Mouse (Mus musculus) kidney, postnatal 4 days (tissue): ENCODE results near the gene Glt28d2.
"Not testable (repeated sequence)": the region's sequence is repeated elsewhere in the genome, so short reads cannot be mapped to it uniquely, and the experiment has no call there.

Experiments used
- DNase-seq, 2 experiments: peaks; one replicate each; pipeline ENCODE4 v3.0.0; 2021; ENCODE audit warnings: mixed read lengths in 2 of 2

Gene Glt28d2

GRCm38 (mm10) chr3:85887239-85887827 is at the start of gene Glt28d2, which contains the start of gene Gm37240:
Gene Glt28d2 (minus strand): TSS chr3:85887516.
Gene Gm37240 (minus strand): TSS chr3:85887518.
- peak; percentile 95 to 96 for DNase-seq

- DNase-seq, result no peak
Measured at GRCm38 (mm10) chr3:85933586-85933985, 46.3 kb upstream of the Glt28d2 start.

DNA sequence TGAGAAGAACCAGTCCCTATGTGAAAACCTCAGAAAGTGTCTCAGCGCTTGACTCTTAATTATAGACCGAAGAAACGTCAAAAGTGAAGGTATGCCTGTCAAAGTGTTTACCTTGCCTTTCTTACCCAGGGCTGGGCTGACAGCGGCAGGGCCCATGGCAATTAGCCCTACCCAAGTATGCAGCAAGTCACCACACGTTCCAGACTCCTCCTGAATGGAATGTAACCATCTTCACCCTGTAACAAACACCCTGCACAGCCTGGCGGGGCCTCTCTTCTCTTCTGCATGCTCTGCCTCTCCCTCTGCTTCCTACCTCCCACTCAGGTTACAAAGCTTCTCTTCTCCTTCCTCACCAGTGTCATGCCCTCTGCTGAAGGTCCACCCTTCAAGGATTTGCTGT is 44.5 kb upstream of the Glt28d2 start:
- DNase-seq, result no peak

DNA sequence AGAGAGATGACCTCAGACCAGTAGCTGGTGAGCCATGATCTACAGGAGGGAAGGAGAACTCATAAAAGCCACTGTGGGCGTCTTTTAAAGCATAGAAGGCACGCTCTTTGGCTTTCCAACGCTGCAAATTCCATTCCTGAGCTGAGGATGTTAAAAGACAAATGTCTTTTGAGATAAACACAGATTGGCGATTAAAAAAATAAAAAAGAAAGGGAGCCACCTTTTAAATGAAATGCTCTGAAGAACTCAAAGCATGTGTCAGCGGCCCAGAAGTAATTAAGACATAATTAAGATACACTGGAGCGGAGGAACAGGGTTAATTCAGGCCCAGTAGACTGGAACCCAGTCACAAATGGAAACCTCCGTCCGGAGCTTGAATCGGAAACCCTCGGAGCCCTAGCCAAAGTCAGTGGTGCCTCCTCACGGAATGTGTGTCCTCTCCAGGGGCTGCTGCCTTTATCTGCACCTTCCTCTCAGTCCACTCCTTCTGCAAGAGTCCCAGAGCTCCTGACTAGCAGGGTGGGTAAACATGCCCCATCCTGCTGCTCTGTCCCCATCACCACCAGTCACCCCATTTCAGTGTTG is 43.4 kb upstream of the Glt28d2 start:
- no peak for DNase-seq

DNA sequence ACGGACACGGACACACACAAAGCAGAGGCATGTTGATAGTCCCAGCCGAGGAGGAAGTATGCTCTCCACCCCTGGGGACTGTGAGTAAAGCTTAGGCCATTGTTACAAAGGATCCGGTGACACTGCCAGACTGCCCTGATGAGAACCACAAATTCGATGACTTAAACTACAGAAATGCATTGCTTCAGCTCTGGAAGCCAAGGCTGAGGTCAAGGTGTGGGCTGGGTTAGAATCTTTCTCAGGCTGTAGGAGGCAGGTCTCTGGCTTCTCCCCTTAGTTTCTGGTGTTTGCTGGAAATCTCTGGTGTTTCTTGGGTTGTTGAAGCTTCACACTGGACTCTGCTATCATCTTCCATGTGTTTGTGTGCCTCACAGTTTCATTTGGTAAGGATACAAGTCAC is 42.4 kb upstream of the Glt28d2 start:
- no peak for DNase-seq

DNA sequence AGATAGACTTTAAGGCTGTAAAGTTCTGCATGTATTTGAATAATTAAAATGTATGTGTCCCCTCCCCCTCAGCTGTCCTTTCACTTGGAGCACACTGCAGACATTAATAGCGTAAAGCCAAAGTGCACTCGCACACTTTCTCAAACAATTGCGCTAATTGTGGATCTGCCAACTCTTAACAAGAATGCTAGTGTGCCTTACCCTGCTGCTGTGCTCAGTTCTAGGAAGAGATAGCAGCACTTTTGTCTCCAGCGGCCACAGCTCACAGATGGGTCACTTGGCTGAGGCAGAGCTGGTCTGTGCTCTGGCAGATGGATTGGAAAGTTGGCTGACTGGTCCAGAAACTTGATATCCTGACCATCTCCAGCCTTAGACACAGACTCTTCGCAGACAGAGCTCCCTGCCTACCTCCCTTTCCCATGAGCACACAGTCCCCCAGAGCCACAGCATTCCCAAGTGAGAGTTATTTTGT is 40.9 kb upstream of the Glt28d2 start:
- no peak for DNase-seq

GRCm38 (mm10) chr3:85927296-85927695 is 40.0 kb upstream of the Glt28d2 start:
- no peak for DNase-seq

- DNase-seq, result peak; percentile 92 to 93
Measured at GRCm38 (mm10) chr3:85923954-85924945, 36.9 kb upstream of the Glt28d2 start.

GRCm38 (mm10) chr3:85923343-85923742 is 36.0 kb upstream of the Glt28d2 start:
- no peak for DNase-seq

- DNase-seq, result peak; percentile 75 to 80
Measured at GRCm38 (mm10) chr3:85922331-85922730, 35.0 kb upstream of the Glt28d2 start.

- DNase-seq, result not testable (repeated sequence)
Measured at GRCm38 (mm10) chr3:85920671-85921070, 33.4 kb upstream of the Glt28d2 start.

DNA sequence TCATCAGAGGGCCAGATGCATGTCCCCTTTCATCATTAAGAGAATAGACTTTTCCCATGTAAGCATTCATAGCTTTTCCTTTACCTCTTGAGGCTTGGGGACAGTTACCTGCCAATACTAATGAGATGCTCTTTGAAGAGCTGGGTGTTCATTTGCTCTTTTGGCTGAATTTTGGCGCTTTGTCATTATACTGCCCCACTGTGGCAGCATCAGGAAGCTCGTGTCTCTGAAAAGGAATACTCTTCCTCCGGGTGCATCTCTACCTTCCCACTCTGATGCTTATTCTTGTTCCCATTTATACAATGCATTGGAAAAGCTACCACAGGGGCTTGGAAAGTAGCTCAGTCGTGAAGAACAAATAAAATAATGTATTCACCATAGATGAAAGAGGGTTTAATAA is 30.3 kb upstream of the Glt28d2 start:
- DNase-seq, result peak; percentile 57 to 69

- DNase-seq, result no peak
Measured at GRCm38 (mm10) chr3:85914806-85915205, 27.5 kb upstream of the Glt28d2 start.

DNA sequence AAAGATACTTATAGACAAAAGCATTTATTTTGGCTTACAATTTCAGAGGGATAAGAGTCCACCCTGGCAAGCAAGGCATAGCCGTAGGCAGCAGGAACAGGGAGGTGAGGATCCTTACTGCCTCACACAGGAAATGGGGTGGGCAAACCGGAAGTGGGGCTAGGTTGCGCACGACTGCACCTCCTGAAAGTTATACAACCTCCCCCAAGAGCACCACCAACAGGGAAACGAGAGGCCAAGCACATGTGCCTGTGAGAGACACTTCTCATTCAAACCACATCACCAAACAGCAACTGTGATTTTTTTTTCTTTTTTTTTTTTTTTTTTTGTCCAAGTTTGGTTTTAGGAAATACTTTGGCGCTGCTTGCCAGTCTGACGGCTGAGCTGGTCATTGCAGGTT is 19.8 kb upstream of the Glt28d2 start:
- no peak for DNase-seq

DNA sequence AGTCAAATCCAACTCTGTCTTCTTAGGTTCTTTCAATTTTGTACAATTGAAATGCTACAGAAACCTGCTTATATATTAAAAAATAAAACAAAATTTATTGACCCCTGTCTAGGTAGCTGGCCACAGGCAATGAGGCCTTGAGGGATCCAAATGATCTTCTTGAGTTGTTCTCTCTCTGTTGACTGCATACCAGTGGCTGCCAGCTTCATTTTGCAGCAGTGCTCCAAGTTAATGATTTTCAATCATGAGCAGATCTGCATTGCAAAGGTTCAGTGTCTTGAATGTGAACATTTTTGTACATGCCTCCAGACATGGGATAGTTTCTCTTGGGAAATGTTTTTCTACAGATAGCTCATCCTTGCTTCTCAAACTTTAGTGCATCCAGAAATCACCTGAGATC is 17.1 kb upstream of the Glt28d2 start:
- peak in 1 of 2 experiments; percentile 7 for DNase-seq

GRCm38 (mm10) chr3:85895020-85895419 is 7.7 kb upstream of the Glt28d2 start:
- no peak for DNase-seq

DNA sequence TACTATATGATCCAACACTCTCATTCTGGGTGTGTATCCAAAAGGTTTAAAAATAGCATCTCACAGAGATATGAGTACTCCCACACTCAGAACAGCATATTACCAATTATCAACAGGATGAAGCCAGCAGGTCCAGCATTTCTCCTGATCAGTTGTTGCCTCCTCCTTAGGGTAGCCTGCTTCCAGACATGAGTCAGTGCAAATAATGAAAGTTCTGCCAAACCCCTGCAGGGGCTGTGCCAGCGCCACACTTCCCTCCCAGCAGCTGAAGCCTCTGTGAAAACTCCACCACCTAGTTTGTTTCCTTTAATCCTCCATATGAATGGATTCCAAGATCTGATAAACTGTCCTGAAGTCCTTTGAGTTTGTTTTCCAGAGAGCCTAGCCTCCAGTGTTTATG is 4.3 kb upstream of the Glt28d2 start:
- no peak for DNase-seq

DNA sequence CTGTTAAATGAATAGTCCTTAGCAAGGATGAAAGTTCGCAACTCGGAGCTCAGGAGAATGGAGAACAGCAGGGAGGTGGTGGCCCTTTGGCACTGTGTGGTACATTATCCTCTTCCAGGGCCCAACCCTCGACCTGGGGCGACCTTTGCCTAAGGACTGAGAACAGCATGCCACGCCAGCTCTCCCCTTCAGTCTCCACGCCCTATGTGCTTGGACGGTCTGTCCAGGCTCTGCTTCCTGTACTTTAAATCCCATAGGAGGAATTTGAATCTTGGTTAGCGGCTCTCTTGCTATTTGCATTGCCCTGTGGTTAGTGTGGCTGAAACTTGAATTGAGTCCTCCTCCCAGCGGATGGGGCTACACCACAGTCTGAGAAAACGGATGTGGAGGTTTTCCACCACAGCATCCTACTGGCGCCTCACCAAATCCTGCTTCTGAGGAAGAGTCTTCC is 930 bp upstream of the Glt28d2 start:
- peak; percentile 43 to 59 for DNase-seq

DNA sequence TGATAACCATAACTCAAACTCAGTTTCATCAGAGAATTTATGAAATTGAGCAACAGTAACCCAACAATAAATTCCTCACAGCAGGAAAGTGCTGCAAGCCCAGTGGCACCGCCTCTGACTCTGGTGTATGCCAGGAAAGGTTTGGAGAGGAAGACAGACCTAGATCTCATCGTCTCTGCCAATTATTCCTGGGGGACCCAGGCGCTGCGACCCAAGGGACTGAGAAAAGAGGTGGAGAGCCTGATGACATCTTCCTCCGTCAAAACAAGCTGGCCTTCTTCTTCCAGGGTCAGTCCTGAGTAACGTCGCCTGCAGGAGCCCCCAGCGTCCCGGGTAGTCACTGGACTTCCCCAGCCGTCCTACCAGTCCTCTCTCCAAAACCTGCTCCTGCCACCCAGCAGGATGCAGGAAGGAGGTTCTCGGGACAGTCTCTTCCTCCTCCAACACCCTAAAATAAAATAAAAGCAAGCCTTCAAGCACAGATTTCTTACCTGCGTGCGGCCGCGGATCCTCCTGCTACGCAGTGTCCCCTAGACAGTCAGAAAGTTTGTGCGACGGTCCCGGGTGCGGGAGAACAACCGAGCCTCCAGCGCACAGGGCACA is 579 bp downstream of the Glt28d2 start:
- DNase-seq, result peak in 1 of 2 experiments; percentile 20

GRCm38 (mm10) chr3:85885906-85886305 is 1.4 kb downstream of the Glt28d2 start:
- DNase-seq, result no peak

- peak; percentile 22 to 25 for DNase-seq
Measured at GRCm38 (mm10) chr3:85880687-85881086, 6.6 kb downstream of the Glt28d2 start.

DNA sequence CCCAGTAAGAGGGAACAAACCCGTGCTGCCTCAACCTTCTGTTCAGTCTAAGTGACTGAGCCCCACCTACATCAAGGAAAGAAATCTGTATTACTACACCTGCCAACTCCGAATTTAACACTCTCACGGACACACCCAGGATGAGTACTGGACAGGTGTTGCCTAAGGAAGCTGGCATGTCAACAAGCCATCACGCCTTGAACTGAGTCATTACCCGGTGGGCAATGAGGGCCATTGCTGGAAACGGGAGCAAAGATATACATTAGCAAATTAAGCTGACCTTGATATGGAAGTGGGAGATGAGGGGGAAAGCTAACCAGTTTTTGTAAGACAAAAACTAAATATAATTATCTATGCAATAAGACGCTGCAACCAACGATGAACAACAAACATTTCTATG is 7.2 kb downstream of the Glt28d2 start:
- no peak for DNase-seq

DNA sequence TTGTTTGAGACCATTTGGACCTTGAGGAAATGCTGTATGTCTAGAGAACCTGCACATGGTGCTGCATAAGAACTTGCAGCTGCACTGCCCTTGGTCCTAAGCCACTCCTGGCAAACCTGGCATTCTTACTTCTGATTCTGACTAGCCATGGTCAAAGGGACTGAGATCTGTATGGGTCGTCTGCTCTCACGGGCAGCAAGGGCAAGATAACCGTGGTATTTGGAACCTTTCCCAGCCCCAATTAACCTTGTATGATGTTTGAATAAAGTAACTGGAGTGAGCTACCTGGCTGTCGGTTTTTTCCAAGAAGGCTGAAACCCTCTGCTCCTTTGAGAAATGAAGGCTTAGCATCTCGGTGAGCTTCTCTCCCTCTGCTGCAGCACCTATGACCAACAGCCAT is 8.4 kb downstream of the Glt28d2 start:
- DNase-seq, result no peak
